Mouse (Mus musculus): Measurements from ENCODE around the gene Gm21560. TPM values are rescaled to one million over a fixed set of nuclear protein-coding genes. Genes with fewer than 3 reads are reported as not detected.
"Not testable (repeated sequence)": the region's sequence is repeated elsewhere in the genome, so short reads cannot be mapped to it uniquely, and the experiment has no call there.

Gm21560 gene
- total RNA-seq (2014; rRNA removed; ENCODE audit: low replicate concordance) (0.27 TPM in 1 of 2 replicates, not detected in the other), polyA plus RNA-seq (2015; fragmentation: Nextera tagmentation; extraction: Ambion mirVana) (not detected in 2 replicates)

- H3K27ac ChIP-seq (ENCODE audit: low read depth); H3K36me3 ChIP-seq (replicated peaks; ENCODE audit: control insufficient read depth, insufficient read depth, low read length); H3K9me3 ChIP-seq (replicated peaks; ENCODE audit: control insufficient read depth, low read length); H3K4me1 ChIP-seq (ENCODE audit: control insufficient read depth, insufficient read depth); DNase-seq (ENCODE audit: low spot score); H3K4me3 ChIP-seq (ENCODE audit: low read depth, low read length); H3K9ac ChIP-seq (replicated peaks; ENCODE audit: low read depth, low read length); ATAC-seq (ENCODE audit: insufficient read depth, low read depth); H3K4me2 ChIP-seq (ENCODE audit: low read depth, low read length); H3K27me3 ChIP-seq (ENCODE audit: control insufficient read depth, insufficient read depth, low read length): not testable (repeated sequence)
- WGBS = 81% methylated on average over 1 of the region's 2 CpGs
Observed at GRCm38 (mm10) chr14:6219192-6219591, at the start of gene Gm21560. Gene Gm21560 (minus strand): TSS chr14:6219292.

- not testable (repeated sequence) for H3K27me3 ChIP-seq (ENCODE audit: control insufficient read depth, insufficient read depth, low read length); H3K4me2 ChIP-seq (ENCODE audit: low read depth, low read length); H3K27ac ChIP-seq (ENCODE audit: low read depth); ATAC-seq (ENCODE audit: insufficient read depth, low read depth); H3K9me3 ChIP-seq (replicated peaks; ENCODE audit: control insufficient read depth, low read length); H3K9ac ChIP-seq (replicated peaks; ENCODE audit: low read depth, low read length); H3K4me3 ChIP-seq (ENCODE audit: low read depth, low read length); H3K36me3 ChIP-seq (replicated peaks; ENCODE audit: control insufficient read depth, insufficient read depth, low read length); DNase-seq (ENCODE audit: low spot score); H3K4me1 ChIP-seq (ENCODE audit: control insufficient read depth, insufficient read depth)
- WGBS = 93% methylated on average over 2 of the region's 9 CpGs
Observed at GRCm38 (mm10) chr14:6163538-6163937, 55.6 kb downstream of the Gm21560 start.

- H3K4me3 ChIP-seq (ENCODE audit: low read depth, low read length); H3K27ac ChIP-seq (ENCODE audit: low read depth); H3K9ac ChIP-seq (replicated peaks; ENCODE audit: low read depth, low read length); DNase-seq (ENCODE audit: low spot score); ATAC-seq (ENCODE audit: insufficient read depth, low read depth); H3K27me3 ChIP-seq (ENCODE audit: control insufficient read depth, insufficient read depth, low read length); H3K9me3 ChIP-seq (replicated peaks; ENCODE audit: control insufficient read depth, low read length); H3K36me3 ChIP-seq (replicated peaks; ENCODE audit: control insufficient read depth, insufficient read depth, low read length); H3K4me2 ChIP-seq (ENCODE audit: low read depth, low read length); H3K4me1 ChIP-seq (ENCODE audit: control insufficient read depth, insufficient read depth): not testable (repeated sequence)
- 67% methylated on average over 1 of the region's 1 CpGs for WGBS
Observed at GRCm38 (mm10) chr14:6161085-6161484, 58.0 kb downstream of the Gm21560 start.

Other genes starting within 250 kb of the Gm21560 start
- gene Gm3453, start 240.2 kb downstream of the Gm21560 start, total RNA-seq (2014; rRNA removed; ENCODE audit: low replicate concordance) = not detected in 2 replicates
- gene Gm3453, start 240.2 kb downstream of the Gm21560 start, polyA plus RNA-seq (2015; fragmentation: Nextera tagmentation; extraction: Ambion mirVana) = not detected in 2 replicates
- gene Gm6337, start 161.0 kb downstream of the Gm21560 start, total RNA-seq (2014; rRNA removed; ENCODE audit: low replicate concordance) = not detected in 2 replicates
- gene Gm6337, start 161.0 kb downstream of the Gm21560 start, polyA plus RNA-seq (2015; fragmentation: Nextera tagmentation; extraction: Ambion mirVana) = not detected in 2 replicates
- not detected in 2 replicates for gene Gm8206, start 125.3 kb downstream of the Gm21560 start, total RNA-seq (2014; rRNA removed; ENCODE audit: low replicate concordance)
- gene Gm8206, start 125.3 kb downstream of the Gm21560 start, polyA plus RNA-seq (2015; fragmentation: Nextera tagmentation; extraction: Ambion mirVana) = 0.11 and 0.23 TPM in 2 replicates
- 0.31 and 3.8 TPM in 2 replicates for gene Gm3468, start 110.6 kb downstream of the Gm21560 start, total RNA-seq (2014; rRNA removed; ENCODE audit: low replicate concordance)
- gene Gm3468, start 110.6 kb downstream of the Gm21560 start, polyA plus RNA-seq (2015; fragmentation: Nextera tagmentation; extraction: Ambion mirVana) = 0.62 and 1.1 TPM in 2 replicates
- gene Gm3476, start 93.5 kb downstream of the Gm21560 start, total RNA-seq (2014; rRNA removed; ENCODE audit: low replicate concordance) = not detected in 2 replicates
- gene Gm3476, start 93.5 kb downstream of the Gm21560 start, polyA plus RNA-seq (2015; fragmentation: Nextera tagmentation; extraction: Ambion mirVana) = not detected in 2 replicates
- gene Gm3411, start 68.0 kb upstream of the Gm21560 start, total RNA-seq (2014; rRNA removed; ENCODE audit: low replicate concordance) = 2.4 TPM in 1 of 2 replicates, not detected in the other
- gene Gm3411, start 68.0 kb upstream of the Gm21560 start, polyA plus RNA-seq (2015; fragmentation: Nextera tagmentation; extraction: Ambion mirVana) = 1.0 and 1.1 TPM in 2 replicates
- not detected in 2 replicates for gene Gm21103, start 85.6 kb upstream of the Gm21560 start, total RNA-seq (2014; rRNA removed; ENCODE audit: low replicate concordance)
- gene Gm21103, start 85.6 kb upstream of the Gm21560 start, polyA plus RNA-seq (2015; fragmentation: Nextera tagmentation; extraction: Ambion mirVana) = 0.15 TPM in 1 of 2 replicates, not detected in the other
- not detected in 2 replicates for gene Gm3618, start 124.4 kb upstream of the Gm21560 start, total RNA-seq (2014; rRNA removed; ENCODE audit: low replicate concordance)
- gene Gm3618, start 124.4 kb upstream of the Gm21560 start, polyA plus RNA-seq (2015; fragmentation: Nextera tagmentation; extraction: Ambion mirVana) = not detected in 2 replicates
- gene Gm16440, start 171.0 kb upstream of the Gm21560 start, total RNA-seq (2014; rRNA removed; ENCODE audit: low replicate concordance) = not detected in 2 replicates
- gene Gm16440, start 171.0 kb upstream of the Gm21560 start, polyA plus RNA-seq (2015; fragmentation: Nextera tagmentation; extraction: Ambion mirVana) = not detected in 2 replicates
- gene Gm3591, start 193.2 kb upstream of the Gm21560 start, total RNA-seq (2014; rRNA removed; ENCODE audit: low replicate concordance) = 0.73 TPM in 1 of 2 replicates, not detected in the other
- 0.65 and 1.1 TPM in 2 replicates for gene Gm3591, start 193.2 kb upstream of the Gm21560 start, polyA plus RNA-seq (2015; fragmentation: Nextera tagmentation; extraction: Ambion mirVana)
- gene Gm3594, start 225.3 kb upstream of the Gm21560 start, total RNA-seq (2014; rRNA removed; ENCODE audit: low replicate concordance) = not detected in 2 replicates
- gene Gm3594, start 225.3 kb upstream of the Gm21560 start, polyA plus RNA-seq (2015; fragmentation: Nextera tagmentation; extraction: Ambion mirVana) = not detected in 2 replicates

Measured in heart, postnatal 0 days (tissue).